Mouse (Mus musculus): ENCODE measurements around the gene Spint4.

Gene Spint4

DNA sequence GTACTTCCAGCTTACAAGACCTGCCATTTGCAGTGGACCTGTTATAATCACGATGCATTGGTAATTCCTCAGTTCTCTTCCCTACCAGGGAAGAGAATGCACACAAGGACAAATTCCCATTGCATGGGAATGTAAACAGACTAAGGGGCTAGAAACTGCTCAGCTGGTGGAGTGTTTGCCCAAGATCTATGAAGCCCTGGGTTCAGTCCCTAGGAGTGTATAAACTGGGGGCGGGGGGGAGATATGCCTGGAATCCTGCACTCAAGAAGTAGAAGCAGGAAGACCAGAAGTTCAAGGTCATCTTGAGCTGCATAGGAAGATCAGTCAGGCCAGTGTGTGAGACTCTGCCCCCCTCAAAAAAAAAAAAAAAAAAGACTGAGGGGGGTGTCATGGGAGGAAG lies 35.0 kb downstream of the Spint4 start:
- no peak for DNase-seq (ENCODE audit: low spot score in 2 of 2)

DNA sequence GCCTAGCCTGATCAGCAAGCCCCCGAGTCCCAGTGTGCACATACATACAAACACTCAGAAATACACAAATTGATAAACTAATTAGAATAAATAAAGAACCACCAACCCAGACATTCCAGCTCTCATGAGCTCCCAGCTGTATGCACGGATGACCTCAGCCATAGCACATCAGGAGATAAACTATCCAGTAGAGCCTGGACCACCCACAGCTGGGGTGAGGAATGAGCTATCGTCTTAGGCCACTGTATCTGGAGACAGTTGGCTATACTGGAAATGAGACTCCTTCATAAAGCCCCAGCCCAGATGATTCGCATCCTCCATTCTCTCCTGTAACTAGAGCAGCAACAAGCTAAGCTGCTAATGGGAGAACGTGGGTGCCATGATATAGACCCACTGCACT lies 36.5 kb downstream of the Spint4 start:
- no peak for DNase-seq (ENCODE audit: low spot score in 2 of 2)

DNA sequence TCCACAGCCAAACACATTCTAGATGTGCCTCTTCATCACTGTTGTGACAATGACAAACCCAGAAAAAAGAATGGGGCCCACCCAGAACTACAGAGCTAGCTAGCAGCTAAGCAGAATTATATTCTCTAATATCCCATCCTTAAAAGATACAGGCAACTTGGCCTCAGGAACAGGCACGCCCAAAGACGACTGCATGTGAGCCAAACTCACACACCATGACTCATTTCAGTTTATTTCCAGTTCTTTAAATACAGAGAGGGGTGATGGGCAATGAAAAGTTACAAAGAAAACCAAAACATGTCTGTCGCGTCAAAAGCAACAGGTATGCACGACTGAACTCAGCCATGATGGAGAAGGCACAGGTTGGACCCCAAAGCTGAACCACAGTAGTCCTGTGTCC lies 37.1 kb downstream of the Spint4 start:
- no peak for DNase-seq (ENCODE audit: low spot score in 2 of 2)

DNA sequence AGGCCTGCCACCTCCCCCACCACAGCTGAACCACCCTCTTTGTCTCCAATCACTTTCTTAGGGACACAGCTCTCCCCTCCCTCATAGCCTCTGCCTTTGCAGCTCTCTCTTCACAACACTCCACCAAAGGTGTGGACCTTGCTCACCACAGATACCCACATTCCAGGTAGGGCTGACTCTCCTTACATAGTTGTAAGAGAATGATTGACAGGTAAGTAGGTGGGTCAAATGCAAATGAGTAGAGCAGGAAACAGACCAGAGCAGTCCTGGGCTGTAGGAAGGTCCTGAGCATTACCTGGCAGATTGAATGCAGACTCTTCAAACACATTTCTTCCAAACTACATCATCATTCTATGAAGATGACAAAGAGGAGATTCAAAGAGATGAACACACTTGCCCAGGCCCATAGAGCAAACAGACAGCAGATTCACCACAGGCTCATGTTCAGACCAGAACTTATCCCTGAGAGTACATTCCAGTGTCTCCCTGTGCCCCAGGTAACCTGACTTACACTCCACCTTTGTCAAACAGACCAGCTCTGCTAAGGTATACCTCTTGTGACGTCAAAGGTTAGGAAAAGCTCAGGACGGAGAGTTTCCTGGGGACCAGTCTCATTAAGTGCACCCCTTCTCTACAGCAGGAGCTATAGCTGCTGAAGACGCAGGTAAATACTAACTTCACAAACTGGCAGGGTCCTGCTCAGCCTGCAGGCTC lies 39.2 kb downstream of the Spint4 start:
- DNase-seq (ENCODE audit: low spot score in 2 of 2): no peak

DNA sequence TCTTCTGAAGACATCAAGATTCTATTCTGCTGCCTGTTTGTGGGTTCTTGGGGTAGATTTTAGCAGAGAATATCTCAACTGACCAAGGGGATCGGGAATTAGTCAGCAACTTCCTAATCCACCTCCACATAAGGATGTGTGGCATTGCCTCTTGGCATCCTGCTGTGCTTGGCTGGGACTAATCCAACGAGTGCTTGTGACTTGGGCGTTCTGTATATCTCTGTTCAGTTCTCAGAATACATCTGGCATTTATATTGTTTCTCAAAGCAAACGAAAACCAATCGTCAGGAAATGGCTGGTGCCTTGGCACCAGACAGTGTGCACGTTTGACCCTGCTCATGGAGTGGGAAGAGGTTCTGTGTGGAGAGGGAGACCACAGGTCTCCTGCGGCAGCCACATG lies 41.6 kb downstream of the Spint4 start:
- DNase-seq (ENCODE audit: low spot score in 2 of 2): no peak

DNA sequence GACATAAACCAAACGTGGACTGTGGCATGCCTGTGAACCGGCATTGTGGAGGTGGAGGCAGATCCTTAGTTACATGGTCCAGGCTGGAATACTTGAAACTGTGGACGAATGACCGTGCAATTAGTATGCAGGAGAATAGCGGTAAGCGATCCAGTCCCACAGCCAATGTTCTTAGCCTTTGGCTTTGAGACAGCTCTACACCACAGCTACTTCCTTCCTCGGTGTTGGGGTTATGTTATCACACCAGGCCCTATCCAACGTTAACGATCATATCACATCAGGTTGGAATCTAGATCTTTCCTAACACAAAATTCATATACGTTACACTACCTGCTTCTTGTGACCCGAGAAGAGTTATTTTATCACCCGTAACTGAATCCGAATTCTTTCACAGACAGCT lies 46.7 kb downstream of the Spint4 start:
- DNase-seq (ENCODE audit: low spot score in 2 of 2): no peak

DNA sequence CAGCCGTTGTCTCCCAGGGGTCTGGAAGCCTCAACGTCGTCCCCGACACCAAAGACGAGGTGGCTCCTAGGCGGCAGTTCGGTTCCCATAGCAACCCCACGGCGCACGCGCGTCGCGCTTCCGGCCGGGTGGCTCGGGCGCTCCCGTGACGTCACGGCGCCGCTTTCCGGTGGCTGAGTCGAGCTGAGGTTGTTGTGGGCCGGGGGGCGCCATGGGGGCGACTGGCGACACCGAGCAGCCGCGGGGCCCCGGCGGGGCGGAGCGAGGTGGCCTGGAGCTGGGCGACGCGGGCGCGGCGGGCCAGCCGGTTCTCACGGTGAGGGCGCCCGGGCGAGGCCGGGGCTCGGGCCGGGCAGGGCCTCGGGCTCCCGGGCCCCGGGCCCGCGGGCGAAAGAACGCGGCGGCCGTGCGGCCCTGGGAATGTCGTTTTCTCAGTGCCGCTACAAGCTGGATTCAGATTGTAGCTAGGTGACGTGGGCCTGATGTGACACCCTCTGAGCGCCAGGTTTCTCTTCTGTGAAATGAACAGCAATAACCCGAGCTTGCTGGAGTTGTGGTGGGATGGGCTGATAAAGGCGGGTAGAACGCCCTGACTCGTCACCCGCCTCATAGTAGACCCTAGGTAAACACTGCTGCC lies 47.7 kb downstream of the Spint4 start, which contains the start of the genes Wfdc3 and Dnttip1:
Gene Wfdc3 (minus strand): TSS at position 89 of the 637 bp plus-strand sequence.
Gene Dnttip1 (plus strand): TSS at position 141 of the 637 bp plus-strand sequence.
- DNase-seq (ENCODE audit: low spot score in 2 of 2): peak; percentile 88 to 95

DNA sequence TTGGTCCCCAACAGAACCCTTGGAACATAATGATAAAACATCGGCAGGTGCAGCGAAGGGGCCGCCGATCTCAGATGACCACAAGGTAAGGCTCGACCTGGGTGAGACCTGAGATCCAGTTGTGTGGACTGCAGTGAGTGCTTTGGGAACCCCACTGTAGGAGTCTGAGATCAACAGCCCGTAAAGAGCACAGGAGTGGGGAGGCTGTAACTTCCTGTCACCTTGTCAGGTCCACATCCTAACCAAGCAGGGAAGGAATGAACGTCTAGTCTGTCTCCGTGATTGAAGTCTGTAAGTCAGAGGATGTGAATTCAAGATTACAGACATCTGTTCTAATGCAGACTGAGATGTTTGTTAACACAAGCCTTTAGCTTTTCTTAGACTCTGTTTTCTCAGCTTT lies 48.4 kb downstream of the Spint4 start:
- DNase-seq (ENCODE audit: low spot score in 2 of 2): no peak

DNA sequence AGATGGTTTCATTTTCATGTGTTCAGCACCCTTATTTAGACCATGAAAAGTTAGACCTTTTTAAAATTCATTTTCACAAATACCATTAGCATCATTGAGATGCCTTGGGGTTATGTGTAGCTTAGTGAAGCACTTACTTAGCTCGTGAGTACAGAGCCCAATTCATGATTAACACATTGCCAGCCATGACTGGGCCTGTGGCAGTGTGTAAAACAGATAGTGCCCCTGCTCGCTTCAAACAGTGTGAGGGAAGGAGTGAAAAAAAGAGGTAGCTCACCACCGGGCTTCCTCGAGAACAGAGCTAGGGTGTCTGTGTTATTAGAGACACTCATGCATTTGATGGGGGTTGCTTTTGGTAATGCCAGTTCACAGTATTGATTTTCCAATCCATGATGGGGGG lies 49.9 kb downstream of the Spint4 start:
- DNase-seq (ENCODE audit: low spot score in 2 of 2): no peak

DNA sequence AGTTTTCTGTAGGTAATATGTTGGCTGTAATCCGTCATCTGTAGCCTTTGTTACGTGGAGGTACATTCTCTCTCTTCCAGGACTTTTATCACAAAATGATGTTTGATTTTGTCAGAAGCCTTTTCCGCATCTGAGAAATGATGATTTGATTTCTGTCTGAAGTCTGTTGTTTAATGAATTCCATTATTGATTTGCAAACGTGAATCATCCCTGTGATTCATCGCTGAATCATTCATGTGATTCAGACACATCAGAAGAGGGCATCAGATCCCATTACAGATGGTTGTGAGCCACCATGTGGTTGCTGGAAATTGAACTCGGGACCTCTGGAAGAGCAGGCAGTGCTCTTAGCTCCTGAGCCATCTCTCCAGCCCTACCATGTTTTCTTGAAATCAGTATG lies 50.7 kb downstream of the Spint4 start:
- DNase-seq (ENCODE audit: low spot score in 2 of 2): no peak

Data from frontal cortex, postnatal 10 days (tissue).